Mouse (Mus musculus) ovary, postnatal 10 days (tissue): ENCODE results near the gene Tnip1.
A peak's percentile ranks its signal among the peaks of the same experiment; 100 is the strongest.

Experiments used
- DNase-seq: peaks from one replicate; pipeline ENCODE4 v3.0.0; 2022; ENCODE audit warnings: low spot score

The Tnip1 gene

GRCm38 (mm10) chr11:54876031-54876430 lies 86.7 kb downstream of the Tnip1 start:
- DNase-seq: no peak

GRCm38 (mm10) chr11:54871831-54872537 lies 90.7 kb downstream of the Tnip1 start:
- DNase-seq: no peak

GRCm38 (mm10) chr11:54869318-54869717 lies 93.4 kb downstream of the Tnip1 start:
- DNase-seq: no peak

GRCm38 (mm10) chr11:54868445-54868844 lies 94.3 kb downstream of the Tnip1 start:
- DNase-seq: no peak

GRCm38 (mm10) chr11:54867903-54868434 lies 94.7 kb downstream of the Tnip1 start:
- DNase-seq: no peak

- DNase-seq: no peak
Observed at GRCm38 (mm10) chr11:54867049-54867385, 95.7 kb downstream of the Tnip1 start.

GRCm38 (mm10) chr11:54866119-54867048 lies 96.3 kb downstream of the Tnip1 start, which contains the start of gene Hint1:
TSS of gene Hint1 (plus strand) at chr11:54866383.
- DNase-seq: peak; percentile 92

- DNase-seq: no peak
Observed at GRCm38 (mm10) chr11:54865330-54866085, 97.2 kb downstream of the Tnip1 start.

- no peak for DNase-seq
Observed at GRCm38 (mm10) chr11:54862621-54863520, 99.8 kb downstream of the Tnip1 start.

- no peak for DNase-seq
Observed at GRCm38 (mm10) chr11:54861471-54862420, 101.0 kb downstream of the Tnip1 start.
